Mouse (Mus musculus): ENCODE measurements around the gene Clec1b. TPM values are rescaled to one million over a fixed set of nuclear protein-coding genes. Genes with fewer than 3 reads are reported as not detected.
A peak's percentile ranks its signal among the peaks of the same experiment; 100 is the strongest.

Gene Clec1b
- polyA plus RNA-seq, 1 experiment from 2014 or later: 12.9 TPM

- no peaks in the 10 kb centered on the region for H3K9me3 ChIP-seq (ENCODE audit: control insufficient read depth, low read length)
- WGBS: 17% methylated on average over 1 of the region's 1 CpGs
- H3K27ac ChIP-seq (ENCODE audit: low read depth, low read length): no peak overlapping the region
- no peak overlapping the region for H3K9ac ChIP-seq (ENCODE audit: low read depth, low read length)
- no peaks in the 10 kb centered on the region for H3K4me1 ChIP-seq (replicated peaks; ENCODE audit: control insufficient read depth, insufficient read depth, low read length)
- no peaks in the 10 kb centered on the region for H3K27me3 ChIP-seq (ENCODE audit: control insufficient read depth, insufficient read depth, low read length)
- ATAC-seq (ENCODE audit: low FRiP score) (peak; percentile 87), DNase-seq (ENCODE audit: low spot score) (peak; percentile 87)
- no peak overlapping the region for H3K4me2 ChIP-seq (replicated peaks; ENCODE audit: low read depth, low read length)
- H3K4me3 ChIP-seq (ENCODE audit: low read depth, low read length): no peak overlapping the region
- H3K36me3 ChIP-seq (ENCODE audit: control insufficient read depth, insufficient read depth, low read length): no peaks in the 10 kb centered on the region
These were observed 26.6 kb downstream of the Clec1b start for GRCm38 (mm10) chr6:129423734-129424072.

GRCm38 (mm10) chr6:129425217-129425616 is 28.1 kb downstream of the Clec1b start:
- no peaks in the 10 kb centered on the region for H3K36me3 ChIP-seq (ENCODE audit: control insufficient read depth, insufficient read depth, low read length)
- H3K9ac ChIP-seq (ENCODE audit: low read depth, low read length): no peak overlapping the region
- H3K4me2 ChIP-seq (replicated peaks; ENCODE audit: low read depth, low read length): no peak overlapping the region
- no peaks in the 10 kb centered on the region for H3K9me3 ChIP-seq (ENCODE audit: control insufficient read depth, low read length)
- H3K27me3 ChIP-seq (ENCODE audit: control insufficient read depth, insufficient read depth, low read length): no peaks in the 10 kb centered on the region
- DNase-seq (ENCODE audit: low spot score): no peak
- ATAC-seq (ENCODE audit: low FRiP score): no peak
- no peak overlapping the region for H3K4me3 ChIP-seq (ENCODE audit: low read depth, low read length)
- 72% methylated on average over 5 of the region's 5 CpGs for WGBS
- H3K27ac ChIP-seq (ENCODE audit: low read depth, low read length): no peak overlapping the region
- H3K4me1 ChIP-seq (replicated peaks; ENCODE audit: control insufficient read depth, insufficient read depth, low read length): no peaks in the 10 kb centered on the region

GRCm38 (mm10) chr6:129425812-129426211 is 28.7 kb downstream of the Clec1b start:
- Histone ChIP-seq H3K9ac (ENCODE audit: low read depth, low read length) (no peak overlapping the region), H3K27ac (ENCODE audit: low read depth, low read length) (no peak overlapping the region), H3K9me3 (ENCODE audit: control insufficient read depth, low read length) (no peaks in the 10 kb centered on the region), H3K4me2 (replicated peaks; ENCODE audit: low read depth, low read length) (no peak overlapping the region), H3K4me3 (ENCODE audit: low read depth, low read length) (no peak overlapping the region), H3K36me3 (ENCODE audit: control insufficient read depth, insufficient read depth, low read length) (no peaks in the 10 kb centered on the region), H3K27me3 (ENCODE audit: control insufficient read depth, insufficient read depth, low read length) (no peaks in the 10 kb centered on the region), H3K4me1 (replicated peaks; ENCODE audit: control insufficient read depth, insufficient read depth, low read length) (no peaks in the 10 kb centered on the region)
- no peak for ATAC-seq (ENCODE audit: low FRiP score)
- WGBS: 42% methylated on average over 5 of the region's 5 CpGs
- no peak for DNase-seq (ENCODE audit: low spot score)

- no peaks in the 10 kb centered on the region for H3K36me3 ChIP-seq (ENCODE audit: control insufficient read depth, insufficient read depth, low read length)
- H3K4me3 ChIP-seq (ENCODE audit: low read depth, low read length): no peak overlapping the region
- no peak overlapping the region for H3K9ac ChIP-seq (ENCODE audit: low read depth, low read length)
- no peaks in the 10 kb centered on the region for H3K4me1 ChIP-seq (replicated peaks; ENCODE audit: control insufficient read depth, insufficient read depth, low read length)
- H3K9me3 ChIP-seq (ENCODE audit: control insufficient read depth, low read length): no peaks in the 10 kb centered on the region
- H3K4me2 ChIP-seq (replicated peaks; ENCODE audit: low read depth, low read length): no peak overlapping the region
- no peak for ATAC-seq (ENCODE audit: low FRiP score)
- WGBS: 84% methylated on average over 4 of the region's 4 CpGs
- no peaks in the 10 kb centered on the region for H3K27me3 ChIP-seq (ENCODE audit: control insufficient read depth, insufficient read depth, low read length)
- DNase-seq (ENCODE audit: low spot score): no peak
- no peak overlapping the region for H3K27ac ChIP-seq (ENCODE audit: low read depth, low read length)
These were observed 30.2 kb downstream of the Clec1b start for GRCm38 (mm10) chr6:129427281-129427680.

- Histone ChIP-seq H3K4me1 (replicated peaks; ENCODE audit: control insufficient read depth, insufficient read depth, low read length) (no peaks in the 10 kb centered on the region), H3K9me3 (ENCODE audit: control insufficient read depth, low read length) (no peaks in the 10 kb centered on the region), H3K27ac (ENCODE audit: low read depth, low read length) (no peak overlapping the region), H3K4me2 (replicated peaks; ENCODE audit: low read depth, low read length) (no peak overlapping the region), H3K9ac (ENCODE audit: low read depth, low read length) (no peak overlapping the region), H3K36me3 (ENCODE audit: control insufficient read depth, insufficient read depth, low read length) (no peaks in the 10 kb centered on the region), H3K4me3 (ENCODE audit: low read depth, low read length) (no peak overlapping the region), H3K27me3 (ENCODE audit: control insufficient read depth, insufficient read depth, low read length) (no peaks in the 10 kb centered on the region)
- no peak for DNase-seq (ENCODE audit: low spot score)
- no peak for ATAC-seq (ENCODE audit: low FRiP score)
- 62% methylated on average over 5 of the region's 5 CpGs for WGBS
These were observed 37.1 kb downstream of the Clec1b start for GRCm38 (mm10) chr6:129434239-129434638.

GRCm38 (mm10) chr6:129436025-129436424 is 38.9 kb downstream of the Clec1b start:
- WGBS: 90% methylated on average over 3 of the region's 3 CpGs
- Histone ChIP-seq H3K4me3 (ENCODE audit: low read depth, low read length) (no peak overlapping the region), H3K36me3 (ENCODE audit: control insufficient read depth, insufficient read depth, low read length) (no peaks in the 10 kb centered on the region), H3K4me1 (replicated peaks; ENCODE audit: control insufficient read depth, insufficient read depth, low read length) (no peaks in the 10 kb centered on the region), H3K27ac (ENCODE audit: low read depth, low read length) (no peak overlapping the region), H3K4me2 (replicated peaks; ENCODE audit: low read depth, low read length) (no peak overlapping the region), H3K9ac (ENCODE audit: low read depth, low read length) (no peak overlapping the region), H3K9me3 (ENCODE audit: control insufficient read depth, low read length) (no peaks in the 10 kb centered on the region), H3K27me3 (ENCODE audit: control insufficient read depth, insufficient read depth, low read length) (no peaks in the 10 kb centered on the region)
- DNase-seq (ENCODE audit: low spot score) (no peak), ATAC-seq (ENCODE audit: low FRiP score) (no peak)

- H3K4me3 ChIP-seq (ENCODE audit: low read depth, low read length): no peak overlapping the region
- no peak overlapping the region for H3K4me2 ChIP-seq (replicated peaks; ENCODE audit: low read depth, low read length)
- no peaks in the 10 kb centered on the region for H3K36me3 ChIP-seq (ENCODE audit: control insufficient read depth, insufficient read depth, low read length)
- WGBS: 92% methylated on average over 2 of the region's 2 CpGs
- no peak for ATAC-seq (ENCODE audit: low FRiP score)
- H3K27me3 ChIP-seq (ENCODE audit: control insufficient read depth, insufficient read depth, low read length): no peaks in the 10 kb centered on the region
- no peak for DNase-seq (ENCODE audit: low spot score)
- no peak overlapping the region for H3K9ac ChIP-seq (ENCODE audit: low read depth, low read length)
- no peaks in the 10 kb centered on the region for H3K9me3 ChIP-seq (ENCODE audit: control insufficient read depth, low read length)
- no peaks in the 10 kb centered on the region for H3K4me1 ChIP-seq (replicated peaks; ENCODE audit: control insufficient read depth, insufficient read depth, low read length)
- H3K27ac ChIP-seq (ENCODE audit: low read depth, low read length): no peak overlapping the region
These were observed 40.9 kb downstream of the Clec1b start for GRCm38 (mm10) chr6:129438033-129438432.

- H3K4me3 ChIP-seq (ENCODE audit: low read depth, low read length): no peak overlapping the region
- no peaks in the 10 kb centered on the region for H3K27me3 ChIP-seq (ENCODE audit: control insufficient read depth, insufficient read depth, low read length)
- DNase-seq (ENCODE audit: low spot score): no peak
- H3K36me3 ChIP-seq (ENCODE audit: control insufficient read depth, insufficient read depth, low read length): no peaks in the 10 kb centered on the region
- WGBS: 70% methylated on average over 6 of the region's 6 CpGs
- no peak overlapping the region for H3K4me2 ChIP-seq (replicated peaks; ENCODE audit: low read depth, low read length)
- H3K4me1 ChIP-seq (replicated peaks; ENCODE audit: control insufficient read depth, insufficient read depth, low read length): no peaks in the 10 kb centered on the region
- ATAC-seq (ENCODE audit: low FRiP score): no peak
- H3K9ac ChIP-seq (ENCODE audit: low read depth, low read length): no peak overlapping the region
- no peak overlapping the region for H3K27ac ChIP-seq (ENCODE audit: low read depth, low read length)
- no peaks in the 10 kb centered on the region for H3K9me3 ChIP-seq (ENCODE audit: control insufficient read depth, low read length)
These were observed 52.6 kb downstream of the Clec1b start for GRCm38 (mm10) chr6:129449743-129450142.

- Histone ChIP-seq H3K9me3 (ENCODE audit: control insufficient read depth, low read length) (no peaks in the 10 kb centered on the region), H3K36me3 (ENCODE audit: control insufficient read depth, insufficient read depth, low read length) (no peaks in the 10 kb centered on the region), H3K4me2 (replicated peaks; ENCODE audit: low read depth, low read length) (no peak within 1 kb of the TSS), H3K4me3 (ENCODE audit: low read depth, low read length) (no peak within 1 kb of the TSS), H3K27me3 (ENCODE audit: control insufficient read depth, insufficient read depth, low read length) (no peaks in the 10 kb centered on the region), H3K27ac (ENCODE audit: low read depth, low read length) (no peak within 1 kb of the TSS), H3K4me1 (replicated peaks; ENCODE audit: control insufficient read depth, insufficient read depth, low read length) (no peaks in the 10 kb centered on the region), H3K9ac (ENCODE audit: low read depth, low read length) (no peak within 1 kb of the TSS)
- no peak for DNase-seq (ENCODE audit: low spot score)
- ATAC-seq (ENCODE audit: low FRiP score): no peak
- WGBS: 71% methylated on average over 13 of the region's 13 CpGs
These were observed 54.4 kb downstream of the Clec1b start, which contains the start of gene Clec1a for GRCm38 (mm10) chr6:129451411-129452039. Gene Clec1a (minus strand): TSS chr6:129452000.
